ENCODE assay signal across 13 mouse cellular contexts in genomic region chr12:100739011-100739570, GRCm38 (mm10).
"Had no signal": no experiment of that assay in that cellular context is flagged by ENCODE, and none has a peak within 500 bp of the region (broad histone marks: within the 10 kb centered on the region; RNA-seq: fewer than 3 reads in every experiment).

No protein-coding gene starts in this region.

- H3K4me2 ChIP-seq: limb, embryonic 12.5 days; liver, embryonic 15.5 days; neural tube, embryonic 12.5 days had no signal

- H3K9ac ChIP-seq: limb, embryonic 12.5 days; liver, embryonic 15.5 days; neural tube, embryonic 12.5 days had no signal

- H3K4me3 ChIP-seq: layer of hippocampus, adult 2 months; limb, embryonic 12.5 days; liver, embryonic 15.5 days; neural tube, embryonic 12.5 days had no signal

- H3K27ac ChIP-seq: kidney, postnatal 0 days; layer of hippocampus, adult 2 months; limb, embryonic 12.5 days; liver, embryonic 15.5 days; neural tube, embryonic 12.5 days had no signal

- ATAC-seq: lung, postnatal 0 days had no signal

- H3K9me3 ChIP-seq: limb, embryonic 12.5 days; liver, embryonic 15.5 days; neural tube, embryonic 12.5 days had no signal

- H3K4me1 ChIP-seq: limb, embryonic 12.5 days; liver, embryonic 15.5 days; neural tube, embryonic 12.5 days had no signal

- H3K27me3 ChIP-seq: limb, embryonic 12.5 days; liver, embryonic 15.5 days; neural tube, embryonic 12.5 days had no signal

- H3K36me3 ChIP-seq: limb, embryonic 12.5 days; liver, embryonic 15.5 days; neural tube, embryonic 12.5 days had no signal

- DNase-seq: kidney, adult 18-20 months; kidney, postnatal 4 days; liver; lung, adult 2 months; lung, postnatal 36 days; right cerebral cortex, postnatal 25 days; thymus, postnatal 4 days had no signal
